Mouse (Mus musculus) erythroblast, embryonic 14.5 days (primary cell): ENCODE data around the gene Gm17018. TPM values are rescaled to one million over a fixed set of nuclear protein-coding genes. Genes with fewer than 3 reads are reported as not detected.

Experiments
- H3K27me3 ChIP-seq: 2 replicates; pipeline ENCODE4 v1.6.1; 2012; ENCODE audit warnings: inconsistent platforms; ENCODE audit not compliant: control insufficient read depth
- H3K36me3 ChIP-seq: 2 replicates; pipeline ENCODE4 v1.6.1; 2012; ENCODE audit warnings: mild to moderate bottlenecking, inconsistent platforms; ENCODE audit not compliant: control insufficient read depth
- H3K4me1 ChIP-seq: 2 replicates; pipeline ENCODE4 v1.6.1; 2012; ENCODE audit warnings: inconsistent platforms; ENCODE audit not compliant: control insufficient read depth
- H3K4me3 ChIP-seq: replicated peaks from 2 replicates; pipeline ENCODE3; 2012; ENCODE audit warnings: moderate library complexity, mild to moderate bottlenecking, inconsistent platforms
- H3K9me3 ChIP-seq: 2 replicates; pipeline ENCODE4 v1.6.1; 2012; ENCODE audit warnings: low read length, inconsistent platforms, mixed read lengths; ENCODE audit not compliant: control insufficient read depth
- GATA1 ChIP-seq: IDR thresholded peaks from 2 replicates; pipeline ENCODE4 v1.6.1; 2012; ENCODE audit warnings: low read length, inconsistent platforms, mixed read lengths
- TAL1 ChIP-seq: IDR thresholded peaks from 3 replicates; pipeline ENCODE4 v1.6.1; 2012; ENCODE audit warnings: low read length, inconsistent platforms, mixed read lengths
- polyA plus RNA-seq: library from polyadenylated mRNA; stranded (reverse); fragments of >175 nt; gene quantifications from 2 replicates; pipeline ENCODE4 v1.2.3, GENCODE M21; 2012

Gene Gm17018
- polyA plus RNA-seq: 1.6 and 1.9 TPM in 2 replicates

- no peaks in the 10 kb centered on the region for H3K9me3 ChIP-seq
- TF ChIP-seq TAL1: no peak
- TF ChIP-seq GATA1: no peak
- peak within 1 kb of the TSS; percentile 89 for H3K4me3 ChIP-seq
- no peaks in the 10 kb centered on the region for H3K27me3 ChIP-seq
- H3K4me1 ChIP-seq: peaks cover 30% of the 10 kb centered on the region
- peaks cover 11% of the 10 kb centered on the region for H3K36me3 ChIP-seq
These were observed at the start of gene Gm17018, which contains the start of gene Poll for GRCm38 (mm10) chr19:45560153-45560890. Gene Gm17018 (plus strand): TSS chr19:45560615. Gene Poll (minus strand): TSS chr19:45560531.

- no peaks in the 10 kb centered on the region for H3K27me3 ChIP-seq
- no peak for TF ChIP-seq GATA1
- TF ChIP-seq TAL1: no peak
- H3K9me3 ChIP-seq: no peaks in the 10 kb centered on the region
- H3K4me1 ChIP-seq: peaks cover 8% of the 10 kb centered on the region
- H3K36me3 ChIP-seq: peaks cover 99% of the 10 kb centered on the region
- no peak overlapping the region for H3K4me3 ChIP-seq
These were observed 49.7 kb upstream of the Gm17018 start for GRCm38 (mm10) chr19:45510680-45511079.

- Histone ChIP-seq H3K27me3 (no peaks in the 10 kb centered on the region), H3K36me3 (peaks cover 99% of the 10 kb centered on the region), H3K9me3 (no peaks in the 10 kb centered on the region), H3K4me3 (no peak overlapping the region), H3K4me1 (peaks cover 8% of the 10 kb centered on the region)
- TF ChIP-seq GATA1 (no peak), TAL1 (no peak)
These were observed 49.0 kb upstream of the Gm17018 start for GRCm38 (mm10) chr19:45511406-45511805.

- Histone ChIP-seq H3K4me1 (peaks cover 1% of the 10 kb centered on the region; the same call in 1 of the 2 replicates), H3K27me3 (no peaks in the 10 kb centered on the region), H3K36me3 (peaks cover 98% of the 10 kb centered on the region), H3K4me3 (no peak overlapping the region), H3K9me3 (no peaks in the 10 kb centered on the region)
- no peak for TF ChIP-seq GATA1
- no peak for TF ChIP-seq TAL1
These were observed 45.1 kb upstream of the Gm17018 start for GRCm38 (mm10) chr19:45515341-45515740.

- no peaks in the 10 kb centered on the region for H3K4me1 ChIP-seq
- TF ChIP-seq GATA1 (no peak), TAL1 (no peak)
- no peaks in the 10 kb centered on the region for H3K9me3 ChIP-seq
- H3K4me3 ChIP-seq: no peak overlapping the region
- H3K27me3 ChIP-seq: no peaks in the 10 kb centered on the region
- H3K36me3 ChIP-seq: peaks cover 98% of the 10 kb centered on the region
These were observed 44.2 kb upstream of the Gm17018 start for GRCm38 (mm10) chr19:45516264-45516663.

- no peak overlapping the region for H3K4me3 ChIP-seq
- no peaks in the 10 kb centered on the region for H3K27me3 ChIP-seq
- H3K9me3 ChIP-seq: no peaks in the 10 kb centered on the region
- H3K36me3 ChIP-seq: peaks cover 87% of the 10 kb centered on the region
- peaks cover 19% of the 10 kb centered on the region for H3K4me1 ChIP-seq
- no peak for TF ChIP-seq TAL1
- TF ChIP-seq GATA1: no peak
These were observed 33.0 kb upstream of the Gm17018 start for GRCm38 (mm10) chr19:45527382-45527781.

- TF ChIP-seq GATA1 (no peak), TAL1 (no peak)
- Histone ChIP-seq H3K9me3 (no peaks in the 10 kb centered on the region), H3K4me1 (peaks cover 19% of the 10 kb centered on the region), H3K27me3 (no peaks in the 10 kb centered on the region), H3K4me3 (no peak overlapping the region), H3K36me3 (peaks cover 82% of the 10 kb centered on the region)
These were observed 32.4 kb upstream of the Gm17018 start for GRCm38 (mm10) chr19:45527931-45528534.

- peaks cover 19% of the 10 kb centered on the region for H3K4me1 ChIP-seq
- peaks cover 69% of the 10 kb centered on the region for H3K36me3 ChIP-seq
- H3K4me3 ChIP-seq: no peak overlapping the region
- TF ChIP-seq GATA1: no peak
- TF ChIP-seq TAL1: no peak
- no peaks in the 10 kb centered on the region for H3K27me3 ChIP-seq
- H3K9me3 ChIP-seq: no peaks in the 10 kb centered on the region
These were observed 31.1 kb upstream of the Gm17018 start for GRCm38 (mm10) chr19:45529294-45529693.

- H3K4me3 ChIP-seq: no peak overlapping the region
- no peaks in the 10 kb centered on the region for H3K9me3 ChIP-seq
- no peaks in the 10 kb centered on the region for H3K27me3 ChIP-seq
- peaks cover 19% of the 10 kb centered on the region for H3K4me1 ChIP-seq
- no peak for TF ChIP-seq TAL1
- no peak for TF ChIP-seq GATA1
- peaks cover 58% of the 10 kb centered on the region for H3K36me3 ChIP-seq
These were observed 30.0 kb upstream of the Gm17018 start for GRCm38 (mm10) chr19:45530200-45530995.
